Mouse (Mus musculus): ENCODE measurements around the gene Lamb1.

DNA sequence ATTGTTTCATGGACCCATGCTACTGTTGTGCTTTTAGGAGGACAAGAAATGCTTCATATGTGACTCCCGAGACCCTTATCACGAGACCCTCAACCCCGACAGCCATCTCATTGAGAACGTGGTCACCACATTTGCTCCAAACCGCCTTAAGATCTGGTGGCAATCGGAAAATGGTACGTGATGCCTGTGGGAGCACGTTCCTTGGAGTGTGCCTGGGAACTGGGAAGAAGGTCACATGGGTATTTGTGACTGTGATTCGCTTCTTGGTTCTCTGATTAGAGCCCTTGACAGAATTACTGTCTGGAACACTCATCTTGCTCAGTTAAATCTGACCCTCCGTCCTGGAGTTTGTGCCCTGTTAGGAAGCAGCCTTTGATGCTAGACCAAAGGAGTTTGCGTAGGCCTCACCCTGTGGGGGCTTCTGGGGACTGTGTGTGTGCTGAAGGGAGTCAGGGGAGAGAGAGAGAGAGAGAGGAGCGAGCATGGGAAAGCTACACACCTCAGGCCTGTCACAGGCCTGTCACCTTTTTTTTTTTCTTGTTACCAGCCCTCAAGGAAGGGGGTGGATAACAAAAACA is 4.1 kb downstream of the Lamb1 start:
- no peak for TF ChIP-seq ZC3H11A (IDR thresholded peaks at IDR 0.05; ENCODE audit: low read depth, low read length)
- TF ChIP-seq POLR2A (IDR thresholded peaks at IDR 0.05; ENCODE audit: low read depth, low read length), result no peak
- TF ChIP-seq EP300 (IDR thresholded peaks at IDR 0.05; ENCODE audit: low read length), result no peak
- no peak for TF ChIP-seq CTCF (conservative IDR thresholded peaks at IDR 0.05 in 1 of 2, IDR thresholded peaks at IDR 0.05 in 1 of 2; ENCODE audit: low read depth in 2 of 2, low read length in 2 of 2)
- TF ChIP-seq ZNF384 (IDR thresholded peaks at IDR 0.05; ENCODE audit: low read depth, low read length), result no peak
- no peak for TF ChIP-seq USF1 (IDR thresholded peaks at IDR 0.05; ENCODE audit: low read depth, low read length)
- TF ChIP-seq E2F4 (IDR thresholded peaks at IDR 0.05; ENCODE audit: insufficient replicate concordance, low read depth, low read length), result no peak
- TF ChIP-seq ELF1 (IDR thresholded peaks at IDR 0.05; ENCODE audit: low read depth, low read length), result no peak
- TF ChIP-seq MAFK (IDR thresholded peaks at IDR 0.05; ENCODE audit: insufficient replicate concordance, low read length), result no peak
- no peak for TF ChIP-seq RCOR1 (conservative IDR thresholded peaks at IDR 0.05; ENCODE audit: low read depth, low read length)
